Mouse (Mus musculus) WW6 (cell line): Measurements from ENCODE around the gene Afm.

Source experiments
- DNase-seq: peaks from one replicate; pipeline ENCODE4 v3.0.0-alpha.2; 2013; ENCODE audit warnings: low read depth, low spot score

Afm gene

GRCm38 (mm10) chr5:90518356-90519100, at the start of gene Afm:
Gene Afm, plus strand, starts transcription at chr5:90518932.
- no peak for DNase-seq

GRCm38 (mm10) chr5:90470836-90471235, 47.9 kb upstream of the Afm start:
- no peak for DNase-seq

- no peak for DNase-seq
Observed at GRCm38 (mm10) chr5:90473902-90474301, 44.8 kb upstream of the Afm start.

GRCm38 (mm10) chr5:90474369-90474768, 44.4 kb upstream of the Afm start:
- no peak for DNase-seq

GRCm38 (mm10) chr5:90476741-90477140, 42.0 kb upstream of the Afm start:
- DNase-seq = no peak

- DNase-seq = no peak
Observed at GRCm38 (mm10) chr5:90477308-90478140, 41.2 kb upstream of the Afm start.

GRCm38 (mm10) chr5:90478886-90479285, 39.8 kb upstream of the Afm start:
- DNase-seq = no peak

GRCm38 (mm10) chr5:90485597-90485996, 33.1 kb upstream of the Afm start:
- DNase-seq = no peak

- no peak for DNase-seq
Observed at GRCm38 (mm10) chr5:90488323-90488722, 30.4 kb upstream of the Afm start.

GRCm38 (mm10) chr5:90490518-90490917, 28.2 kb upstream of the Afm start, which contains the start of gene Afp:
Gene Afp, plus strand, starts transcription at chr5:90490737.
- no peak for DNase-seq

GRCm38 (mm10) chr5:90492440-90492839, 26.3 kb upstream of the Afm start:
- no peak for DNase-seq

GRCm38 (mm10) chr5:90494308-90494707, 24.4 kb upstream of the Afm start:
- no peak for DNase-seq

- no peak for DNase-seq
Observed at GRCm38 (mm10) chr5:90499509-90499908, 19.2 kb upstream of the Afm start.

GRCm38 (mm10) chr5:90500714-90501113, 18.0 kb upstream of the Afm start:
- DNase-seq = no peak

GRCm38 (mm10) chr5:90501752-90502151, 17.0 kb upstream of the Afm start:
- no peak for DNase-seq

- no peak for DNase-seq
Observed at GRCm38 (mm10) chr5:90504742-90505141, 14.0 kb upstream of the Afm start.

GRCm38 (mm10) chr5:90506507-90506906, 12.2 kb upstream of the Afm start:
- no peak for DNase-seq

GRCm38 (mm10) chr5:90507411-90507949, 11.3 kb upstream of the Afm start:
- DNase-seq = no peak

GRCm38 (mm10) chr5:90509828-90510592, 8.7 kb upstream of the Afm start:
- no peak for DNase-seq

GRCm38 (mm10) chr5:90512288-90512955, 6.3 kb upstream of the Afm start:
- DNase-seq = no peak

GRCm38 (mm10) chr5:90515561-90515960, 3.2 kb upstream of the Afm start:
- DNase-seq = no peak
